In the genomic region with DNA sequence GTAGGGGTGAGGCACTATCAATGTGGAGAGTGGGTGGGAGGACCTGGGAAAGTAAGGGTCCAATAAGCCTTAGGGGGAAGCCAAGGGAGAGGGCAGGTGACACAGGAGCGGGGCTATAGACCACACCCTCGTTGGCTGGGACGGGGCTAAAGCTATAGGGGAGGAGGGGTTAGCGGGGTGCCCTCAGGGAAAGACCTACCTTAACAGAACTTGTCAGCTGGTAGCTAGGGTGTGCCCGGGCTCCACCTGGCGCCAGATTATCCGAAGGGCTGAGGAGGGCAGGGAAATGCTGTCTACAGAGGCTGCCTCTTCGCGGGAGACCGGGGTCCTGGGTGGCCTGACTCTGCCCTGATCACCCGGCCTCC, we compare ENCODE assay signal across 11 mouse cellular contexts. TPM values are rescaled to one million over a fixed set of nuclear protein-coding genes. Genes with fewer than 3 reads are reported as not detected.
DNase-seq lines count a peak whose midpoint lies in the region; ATAC-seq and TF ChIP-seq lines count a peak whose summit lies in the region.
"Had no signal": no experiment of that assay in that cellular context is flagged by ENCODE, and none has a peak within 500 bp of the region (broad histone marks: within the 10 kb centered on the region; RNA-seq: fewer than 3 reads in every experiment).

No protein-coding gene starts in this region.

- H3K9me3 ChIP-seq in forebrain, embryonic 11.5 days (ENCODE audit: control insufficient read depth, low read length), result no peaks in the 10 kb centered on the region
- no peaks in the 10 kb centered on the region for H3K9me3 ChIP-seq in forebrain, embryonic 16.5 days (ENCODE audit: control insufficient read depth, low read length)
- no peaks in the 10 kb centered on the region for H3K9me3 ChIP-seq in lung, embryonic 16.5 days (ENCODE audit: control insufficient read depth, low read length)
- H3K9me3 ChIP-seq in limb, embryonic 10.5 days (replicated peaks), result no peaks in the 10 kb centered on the region
- H3K9me3 ChIP-seq in stomach, embryonic 16.5 days (replicated peaks; ENCODE audit: control insufficient read depth, low read length), result no peaks in the 10 kb centered on the region

- TF ChIP-seq CTCF in lung, adult 2 months (IDR thresholded peaks at IDR 0.05; ENCODE audit: insufficient read depth, low read length), result no peak
- TF ChIP-seq CTCF in cerebellum, adult 2 months (IDR thresholded peaks at IDR 0.05; ENCODE audit: borderline replicate concordance, insufficient read depth, low read depth, low read length), result no peak

- no peak overlapping the region for H3K9ac ChIP-seq in forebrain, embryonic 11.5 days (ENCODE audit: low read length)
- H3K9ac ChIP-seq in forebrain, embryonic 16.5 days (replicated peaks; ENCODE audit: low read depth, low read length), result no peak overlapping the region
- no peak overlapping the region for H3K9ac ChIP-seq in lung, embryonic 16.5 days (ENCODE audit: low read length)
- peak overlapping the region; percentile 66 for H3K9ac ChIP-seq in stomach, embryonic 16.5 days (ENCODE audit: low read length)

- WGBS in forebrain, embryonic 11.5 days, result 10% methylated on average over 11 of the region's 11 CpGs
- 14% methylated on average over 11 of the region's 11 CpGs for WGBS in forebrain, embryonic 16.5 days
- 21% methylated on average over 11 of the region's 11 CpGs for WGBS in lung, embryonic 16.5 days
- 22% methylated on average over 11 of the region's 11 CpGs for WGBS in lung, adult 2 months
- 12% methylated on average over 11 of the region's 11 CpGs for WGBS in limb, embryonic 10.5 days
- 14% methylated on average over 11 of the region's 11 CpGs for WGBS in stomach, embryonic 16.5 days
- 26% methylated on average over 11 of the region's 11 CpGs for WGBS in cerebellum, adult 2 months

- ATAC-seq in forebrain, embryonic 11.5 days (replicated peaks; ENCODE audit: low FRiP score), result peak; percentile 37; the same call in 1 of the 2 replicates
- no peak for ATAC-seq in forebrain, embryonic 16.5 days
- ATAC-seq in lung, embryonic 16.5 days (ENCODE audit: low read depth), result peak; percentile 10; the same call in 1 of the 2 replicates
- peak; percentile 23; the same call in 1 of the 2 replicates for ATAC-seq in stomach, embryonic 16.5 days (ENCODE audit: insufficient read depth, low FRiP score)

- no peak overlapping the region for H3K4me3 ChIP-seq in forebrain, embryonic 11.5 days (ENCODE audit: low read depth, low read length)
- no peak overlapping the region for H3K4me3 ChIP-seq in forebrain, embryonic 16.5 days (replicated peaks; ENCODE audit: low read length)
- no peak overlapping the region for H3K4me3 ChIP-seq in lung, embryonic 16.5 days (ENCODE audit: low read length)
- no peak overlapping the region for H3K4me3 ChIP-seq in lung, adult 2 months (replicated peaks; ENCODE audit: extremely low read depth, low read depth, low read length)
- peak overlapping the region; percentile 53; the same call in 1 of the 2 replicates for H3K4me3 ChIP-seq in limb, embryonic 10.5 days
- H3K4me3 ChIP-seq in stomach, embryonic 16.5 days (replicated peaks; ENCODE audit: low read length), result peak overlapping the region; percentile 53
- no peak overlapping the region for H3K4me3 ChIP-seq in cerebellum, adult 2 months (replicated peaks; ENCODE audit: insufficient read depth, low read depth, low read length)

- H3K4me2 ChIP-seq in forebrain, embryonic 11.5 days (ENCODE audit: low read depth, low read length, severe bottlenecking), result no peak overlapping the region
- H3K4me2 ChIP-seq in forebrain, embryonic 16.5 days (ENCODE audit: low read length), result no peak overlapping the region
- H3K4me2 ChIP-seq in lung, embryonic 16.5 days (ENCODE audit: low read depth, low read length), result peak overlapping the region; percentile 78
- peak overlapping the region; percentile 66 for H3K4me2 ChIP-seq in stomach, embryonic 16.5 days (ENCODE audit: low read depth, low read length)

- no peak for TF ChIP-seq POLR2A in lung, adult 2 months (IDR thresholded peaks at IDR 0.05; ENCODE audit: borderline replicate concordance, extremely low read depth, low read depth, low read length)
- TF ChIP-seq POLR2A in cerebellum, adult 2 months (IDR thresholded peaks at IDR 0.05; ENCODE audit: borderline replicate concordance, insufficient read depth, low read length), result no peak

- no peak overlapping the region for H3K27ac ChIP-seq in forebrain, embryonic 11.5 days (ENCODE audit: low read depth, low read length)
- H3K27ac ChIP-seq in forebrain, embryonic 16.5 days (ENCODE audit: low read length), result no peak overlapping the region
- H3K27ac ChIP-seq in lung, embryonic 16.5 days (ENCODE audit: low read length), result no peak overlapping the region
- H3K27ac ChIP-seq in limb, embryonic 10.5 days, result no peak overlapping the region
- no peak overlapping the region for H3K27ac ChIP-seq in stomach, embryonic 16.5 days (ENCODE audit: low read length)
- H3K27ac ChIP-seq in cerebellum, adult 2 months (ENCODE audit: insufficient read depth, low read length), result no peak overlapping the region

- H3K4me1 ChIP-seq in forebrain, embryonic 11.5 days (replicated peaks; ENCODE audit: control insufficient read depth, insufficient read depth, low read length), result peaks cover 25% of the 10 kb centered on the region
- H3K4me1 ChIP-seq in forebrain, embryonic 16.5 days (replicated peaks; ENCODE audit: control insufficient read depth, insufficient read depth, low read length), result peaks cover 38% of the 10 kb centered on the region
- H3K4me1 ChIP-seq in lung, embryonic 16.5 days (replicated peaks; ENCODE audit: control insufficient read depth, insufficient read depth, low read length), result peaks cover 37% of the 10 kb centered on the region
- peaks cover 14% of the 10 kb centered on the region for H3K4me1 ChIP-seq in lung, adult 2 months (ENCODE audit: control insufficient read depth, insufficient read depth, low read length)
- H3K4me1 ChIP-seq in limb, embryonic 10.5 days, result peaks cover 44% of the 10 kb centered on the region
- H3K4me1 ChIP-seq in stomach, embryonic 16.5 days (ENCODE audit: control insufficient read depth, insufficient read depth, low read length), result peaks cover 48% of the 10 kb centered on the region
- H3K4me1 ChIP-seq in cerebellum, adult 2 months (ENCODE audit: control insufficient read depth, insufficient read depth, low read length), result peaks cover 14% of the 10 kb centered on the region

- no peak for DNase-seq in forebrain, embryonic 11.5 days (ENCODE audit: low spot score)
- no peak for DNase-seq in lung, adult 2 months
- no peak for DNase-seq in limb, embryonic 10.5 days (ENCODE audit: low spot score)
- DNase-seq in cerebellum, adult 2 months, result no peak
- DNase-seq in layer of hippocampus, postnatal 25 days (ENCODE audit: extremely low spot score in 1 of 2, low spot score in 1 of 2), result no peak
- DNase-seq: B cell, adult 2 months; cerebellum, adult 11 months; thymus, postnatal 4 days had no signal

- H3K27me3 ChIP-seq in forebrain, embryonic 11.5 days (ENCODE audit: control insufficient read depth, insufficient read depth, low read length), result peaks cover 56% of the 10 kb centered on the region
- peaks cover 23% of the 10 kb centered on the region for H3K27me3 ChIP-seq in forebrain, embryonic 16.5 days (replicated peaks; ENCODE audit: control insufficient read depth, insufficient read depth, low read length)
- H3K27me3 ChIP-seq in lung, embryonic 16.5 days (ENCODE audit: control insufficient read depth, insufficient read depth, low read depth, low read length), result peaks cover 29% of the 10 kb centered on the region
- H3K27me3 ChIP-seq in limb, embryonic 10.5 days (ENCODE audit: low read depth, poor library complexity, severe bottlenecking), result peaks cover 86% of the 10 kb centered on the region
- H3K27me3 ChIP-seq in stomach, embryonic 16.5 days (ENCODE audit: control insufficient read depth, insufficient read depth, low read length), result 0 out of 2 replicates have a peak, but pooled peaks cover 2% of the 10 kb centered on the region
- H3K27me3 ChIP-seq in cerebellum, adult 2 months (ENCODE audit: control insufficient read depth, insufficient read depth, low read length), result peaks cover 3% of the 10 kb centered on the region; the same call in 1 of the 2 replicates

- no peaks in the 10 kb centered on the region for H3K36me3 ChIP-seq in forebrain, embryonic 11.5 days (ENCODE audit: control insufficient read depth, insufficient read depth, low read length)
- no peaks in the 10 kb centered on the region for H3K36me3 ChIP-seq in forebrain, embryonic 16.5 days (ENCODE audit: control insufficient read depth, insufficient read depth)
- H3K36me3 ChIP-seq in lung, embryonic 16.5 days (ENCODE audit: control insufficient read depth, insufficient read depth, low read length), result peaks cover 2% of the 10 kb centered on the region; the same call in 1 of the 2 replicates
- no peaks in the 10 kb centered on the region for H3K36me3 ChIP-seq in limb, embryonic 10.5 days
- peaks cover 8% of the 10 kb centered on the region for H3K36me3 ChIP-seq in stomach, embryonic 16.5 days (ENCODE audit: control insufficient read depth, insufficient read depth, low read length)

RNA-seq across cellular contexts. Expression of a gene that starts 9.3 kb away (rescaled TPM):
- polyA plus RNA-seq in forebrain, embryonic 11.5 days (2014; fragmentation: Nextera tagmentation; extraction: Ambion mirVana), result 1.5 and 1.6 TPM in 2 replicates
- 0.71 and 1.1 TPM in 2 replicates for polyA plus RNA-seq in forebrain, embryonic 16.5 days (2015; fragmentation: Nextera tagmentation; extraction: Ambion mirVana)
- polyA plus RNA-seq in lung, embryonic 16.5 days (2015; fragmentation: Nextera tagmentation; extraction: Ambion mirVana), result 17.7 and 18.0 TPM in 2 replicates
- 11.5 and 15.3 TPM in 2 replicates for polyA plus RNA-seq in lung, adult 2 months (2012; rRNA removed)
- 3.7 and 4.7 TPM in 2 replicates for polyA plus RNA-seq in limb, embryonic 10.5 days (2016; fragmentation: Nextera tagmentation; extraction: Ambion mirVana)
- 16.1 and 18.9 TPM in 2 replicates for polyA plus RNA-seq in stomach, embryonic 16.5 days (2015; fragmentation: Nextera tagmentation; extraction: Ambion mirVana)
- polyA plus RNA-seq in cerebellum, adult 2 months (2012; rRNA removed), result 14.0 and 15.0 TPM in 2 replicates
- total RNA-seq in layer of hippocampus, postnatal 25 days (2021), result 10 to 100 TPM; 15.1 to 21.6 TPM

RNA-seq across cellular contexts. Expression of a gene that starts 34.8 kb away (rescaled TPM):
- polyA plus RNA-seq in forebrain, embryonic 11.5 days (2014; fragmentation: Nextera tagmentation; extraction: Ambion mirVana), result 5.8 and 7.8 TPM in 2 replicates
- 8.3 and 11.0 TPM in 2 replicates for polyA plus RNA-seq in forebrain, embryonic 16.5 days (2015; fragmentation: Nextera tagmentation; extraction: Ambion mirVana)
- 5.2 and 7.0 TPM in 2 replicates for polyA plus RNA-seq in lung, embryonic 16.5 days (2015; fragmentation: Nextera tagmentation; extraction: Ambion mirVana)
- polyA plus RNA-seq in lung, adult 2 months (2012; rRNA removed), result 1.9 and 3.7 TPM in 2 replicates
- 5.8 and 8.4 TPM in 2 replicates for polyA plus RNA-seq in limb, embryonic 10.5 days (2016; fragmentation: Nextera tagmentation; extraction: Ambion mirVana)
- polyA plus RNA-seq in stomach, embryonic 16.5 days (2015; fragmentation: Nextera tagmentation; extraction: Ambion mirVana), result 5.5 and 5.6 TPM in 2 replicates
- polyA plus RNA-seq in cerebellum, adult 2 months (2012; rRNA removed), result 4.7 and 6.8 TPM in 2 replicates
- total RNA-seq in layer of hippocampus, postnatal 25 days (2021), result 1 to 10 TPM; 2.7 to 4.0 TPM

RNA-seq across cellular contexts. Expression of a gene that starts 52.4 kb away (rescaled TPM):
- 1.3 and 2.3 TPM in 2 replicates for polyA plus RNA-seq in forebrain, embryonic 11.5 days (2014; fragmentation: Nextera tagmentation; extraction: Ambion mirVana)
- polyA plus RNA-seq in forebrain, embryonic 16.5 days (2015; fragmentation: Nextera tagmentation; extraction: Ambion mirVana), result 0.92 and 1.5 TPM in 2 replicates
- polyA plus RNA-seq in lung, embryonic 16.5 days (2015; fragmentation: Nextera tagmentation; extraction: Ambion mirVana), result 11.6 and 11.8 TPM in 2 replicates
- polyA plus RNA-seq in lung, adult 2 months (2012; rRNA removed), result 54.0 and 68.8 TPM in 2 replicates
- polyA plus RNA-seq in limb, embryonic 10.5 days (2016; fragmentation: Nextera tagmentation; extraction: Ambion mirVana), result 4.6 and 5.6 TPM in 2 replicates
- polyA plus RNA-seq in stomach, embryonic 16.5 days (2015; fragmentation: Nextera tagmentation; extraction: Ambion mirVana), result 9.5 and 12.1 TPM in 2 replicates
- polyA plus RNA-seq in cerebellum, adult 2 months (2012; rRNA removed), result 1.9 and 2.0 TPM in 2 replicates
- total RNA-seq in layer of hippocampus, postnatal 25 days (2021), result 1 to 10 TPM in 1 of 2 experiments, under 1 TPM in 1; 0.99 to 1.4 TPM

Comparison
In these comparisons a context has a peak if more than half of its experiments do, and no peak if none do; other contexts are left out.
1. H3K4me2 ChIP-seq: peak in lung, embryonic 16.5 days (single experiment) and stomach, embryonic 16.5 days (single experiment); none in forebrain, embryonic 11.5 days (single experiment) and forebrain, embryonic 16.5 days (single experiment).
2. H3K4me3 ChIP-seq: peak in limb, embryonic 10.5 days (single experiment) and stomach, embryonic 16.5 days (single experiment); none in forebrain, embryonic 11.5 days (single experiment), forebrain, embryonic 16.5 days (single experiment), lung, embryonic 16.5 days (single experiment), lung, adult 2 months (single experiment) and cerebellum, adult 2 months (single experiment).